Mouse (Mus musculus) heart, embryonic 13.5 days (tissue): ENCODE results near the gene Rnf8. TPM values are rescaled to one million over a fixed set of nuclear protein-coding genes. Genes with fewer than 3 reads are reported as not detected.

Source experiments
- ATAC-seq: fragments of 200-750 bp; cut with Nextera tagmentation; 2 replicates; pipeline ENCODE4 v1.8.0; 2017; ENCODE audit warnings: moderate TSS enrichment; ENCODE audit not compliant: insufficient number of reproducible peaks, low FRiP score, low TSS enrichment; ENCODE audit errors: extremely low read depth
- H3K27ac ChIP-seq: fragments of 300-500 bp; sonication (generic); replicated peaks from 2 replicates; pipeline ENCODE4 v1.5.1; 2015; ENCODE audit warnings: moderate library complexity, mild to moderate bottlenecking, inconsistent platforms
- H3K27me3 ChIP-seq: fragments of 300-500 bp; sonication (generic); replicated peaks from 2 replicates; pipeline ENCODE4 v1.6.1; 2015; ENCODE audit warnings: mild to moderate bottlenecking, inconsistent platforms
- H3K36me3 ChIP-seq: fragments of 300-500 bp; sonication (generic); 2 replicates; pipeline ENCODE4 v1.6.1; 2015; ENCODE audit warnings: mild to moderate bottlenecking, inconsistent platforms
- H3K4me1 ChIP-seq: fragments of 300-500 bp; sonication (generic); 2 replicates; pipeline ENCODE4 v1.6.1; 2015; ENCODE audit warnings: inconsistent platforms
- H3K4me2 ChIP-seq: fragments of 300-500 bp; sonication (generic); 2 replicates; pipeline ENCODE4 v1.6.1; 2015; ENCODE audit warnings: inconsistent platforms, mild to moderate bottlenecking, moderate library complexity
- H3K4me3 ChIP-seq: fragments of 300-500 bp; sonication (generic); 2 replicates; pipeline ENCODE4 v1.5.1; 2015; ENCODE audit warnings: moderate library complexity, mild to moderate bottlenecking, inconsistent platforms
- H3K9ac ChIP-seq: fragments of 300-500 bp; sonication (generic); 2 replicates; pipeline ENCODE4 v1.6.1; 2015; ENCODE audit warnings: inconsistent platforms, mild to moderate bottlenecking, moderate library complexity
- H3K9me3 ChIP-seq: fragments of 300-500 bp; sonication (generic); 2 replicates; pipeline ENCODE4 v1.6.1; 2016; ENCODE audit warnings: inconsistent platforms
- WGBS: fragments of 180-500 bp; shearing (Covaris S2); methylation state at CpG from one replicate; pipeline ENCODE4 v1.1.7; 2015; ENCODE audit warnings: mixed read lengths; 5-methylcytosine and 5-hydroxymethylcytosine counted together
- polyA plus RNA-seq: library from polyadenylated mRNA; unstranded; fragments of >200 nt; fragmentation: Nextera tagmentation; extraction: Ambion mirVana; gene quantifications from 2 replicates; pipeline ENCODE4 v1.2.1, GENCODE M21; 2015

The Rnf8 gene
- polyA plus RNA-seq, 1 experiment from 2014 or later: 47.7 TPM

- H3K27ac ChIP-seq: no peak overlapping the region
- no peaks in the 10 kb centered on the region for H3K9me3 ChIP-seq
- H3K27me3 ChIP-seq: no peaks in the 10 kb centered on the region
- H3K9ac ChIP-seq: no peak overlapping the region
- WGBS: 92% methylated on average over 9 of the region's 9 CpGs
- ATAC-seq: no peak
- H3K4me1 ChIP-seq: peaks cover 46% of the 10 kb centered on the region
- H3K4me3 ChIP-seq: no peak overlapping the region
- peaks cover 98% of the 10 kb centered on the region for H3K36me3 ChIP-seq
- H3K4me2 ChIP-seq: no peak overlapping the region
Observed at GRCm38 (mm10) chr17:29681669-29682068, 67.1 kb downstream of the Rnf8 start.

- ATAC-seq: no peak
- WGBS: 87% methylated on average over 7 of the region's 7 CpGs
Observed at GRCm38 (mm10) chr17:29682261-29682660, 67.7 kb downstream of the Rnf8 start.

GRCm38 (mm10) chr17:29683127-29683526 is 68.5 kb downstream of the Rnf8 start:
- no peak overlapping the region for H3K9ac ChIP-seq
- H3K27me3 ChIP-seq: no peaks in the 10 kb centered on the region
- H3K27ac ChIP-seq: no peak overlapping the region
- no peak overlapping the region for H3K4me2 ChIP-seq
- 42% methylated on average over 2 of the region's 2 CpGs for WGBS
- peaks cover 60% of the 10 kb centered on the region for H3K4me1 ChIP-seq
- no peaks in the 10 kb centered on the region for H3K9me3 ChIP-seq
- ATAC-seq: no peak
- H3K4me3 ChIP-seq: no peak overlapping the region
- H3K36me3 ChIP-seq: peaks cover 98% of the 10 kb centered on the region

More at GRCm38 (mm10) chr17:29682261-29682660, 67.7 kb downstream of the Rnf8 start:
- Histone ChIP-seq H3K36me3 (peaks cover 98% of the 10 kb centered on the region), H3K4me2 (no peak overlapping the region), H3K9ac (no peak overlapping the region), H3K4me1 (peaks cover 52% of the 10 kb centered on the region), H3K27me3 (no peaks in the 10 kb centered on the region), H3K27ac (no peak overlapping the region), H3K4me3 (no peak overlapping the region), H3K9me3 (no peaks in the 10 kb centered on the region)

GRCm38 (mm10) chr17:29684275-29684674 is 69.7 kb downstream of the Rnf8 start:
- H3K27ac ChIP-seq: no peak overlapping the region
- H3K4me1 ChIP-seq: peaks cover 68% of the 10 kb centered on the region
- no peak overlapping the region for H3K4me2 ChIP-seq
- peak overlapping the region; percentile 28; the same call in 1 of the 2 replicates for H3K9ac ChIP-seq
- H3K4me3 ChIP-seq: no peak overlapping the region
- no peak for ATAC-seq
- peaks cover 98% of the 10 kb centered on the region for H3K36me3 ChIP-seq
- WGBS: 47% methylated on average over 4 of the region's 4 CpGs
- H3K9me3 ChIP-seq: no peaks in the 10 kb centered on the region
- H3K27me3 ChIP-seq: no peaks in the 10 kb centered on the region

- H3K4me1 ChIP-seq: peaks cover 54% of the 10 kb centered on the region
- no peak overlapping the region for H3K4me3 ChIP-seq
- H3K36me3 ChIP-seq: peaks cover 100% of the 10 kb centered on the region
- 0 out of 2 replicates have a peak overlapping the region, but pooled peaks have one; percentile 19 for H3K9ac ChIP-seq
- H3K4me2 ChIP-seq: no peak overlapping the region
- 81% methylated on average over 5 of the region's 5 CpGs for WGBS
- peak overlapping the region; percentile 89; the same call in 1 of the 2 replicates for H3K27ac ChIP-seq
- ATAC-seq: no peak
- H3K27me3 ChIP-seq: no peaks in the 10 kb centered on the region
- no peaks in the 10 kb centered on the region for H3K9me3 ChIP-seq
Observed at GRCm38 (mm10) chr17:29686771-29687170, 72.2 kb downstream of the Rnf8 start.

GRCm38 (mm10) chr17:29687373-29687772 is 72.8 kb downstream of the Rnf8 start:
- H3K27ac ChIP-seq: peak overlapping the region; percentile 89
- WGBS: 46% methylated on average over 6 of the region's 6 CpGs
- H3K27me3 ChIP-seq: no peaks in the 10 kb centered on the region

GRCm38 (mm10) chr17:29688610-29689009 is 74.0 kb downstream of the Rnf8 start:
- WGBS: 87% methylated on average over 10 of the region's 10 CpGs
- no peak for ATAC-seq

More at GRCm38 (mm10) chr17:29687373-29687772, 72.8 kb downstream of the Rnf8 start:
- ATAC-seq: no peak
- no peak overlapping the region for H3K4me3 ChIP-seq
- peaks cover 54% of the 10 kb centered on the region for H3K4me1 ChIP-seq
- peak overlapping the region; percentile 51 for H3K9ac ChIP-seq
- peaks cover 99% of the 10 kb centered on the region for H3K36me3 ChIP-seq
- peak overlapping the region; percentile 36 for H3K4me2 ChIP-seq
- no peaks in the 10 kb centered on the region for H3K9me3 ChIP-seq

GRCm38 (mm10) chr17:29690257-29690656 is 75.7 kb downstream of the Rnf8 start:
- no peaks in the 10 kb centered on the region for H3K27me3 ChIP-seq
- peaks cover 32% of the 10 kb centered on the region for H3K4me1 ChIP-seq
- ATAC-seq: no peak
- WGBS: 63% methylated on average over 6 of the region's 6 CpGs
- H3K27ac ChIP-seq: no peak overlapping the region
- peaks cover 97% of the 10 kb centered on the region for H3K36me3 ChIP-seq
- no peaks in the 10 kb centered on the region for H3K9me3 ChIP-seq
- no peak overlapping the region for H3K4me3 ChIP-seq
- H3K4me2 ChIP-seq: no peak overlapping the region
- H3K9ac ChIP-seq: no peak overlapping the region

More at GRCm38 (mm10) chr17:29688610-29689009, 74.0 kb downstream of the Rnf8 start:
- Histone ChIP-seq H3K4me1 (peaks cover 44% of the 10 kb centered on the region), H3K4me3 (no peak overlapping the region), H3K9me3 (no peaks in the 10 kb centered on the region), H3K9ac (no peak overlapping the region), H3K4me2 (no peak overlapping the region), H3K27ac (peak overlapping the region; percentile 89), H3K27me3 (no peaks in the 10 kb centered on the region), H3K36me3 (peaks cover 97% of the 10 kb centered on the region)

GRCm38 (mm10) chr17:29692827-29693226 is 78.2 kb downstream of the Rnf8 start:
- Histone ChIP-seq H3K27ac (no peak overlapping the region), H3K27me3 (no peaks in the 10 kb centered on the region), H3K36me3 (peaks cover 95% of the 10 kb centered on the region), H3K4me3 (no peak overlapping the region), H3K4me2 (no peak overlapping the region), H3K4me1 (peaks cover 10% of the 10 kb centered on the region), H3K9ac (no peak overlapping the region), H3K9me3 (no peaks in the 10 kb centered on the region)
- 79% methylated on average over 2 of the region's 2 CpGs for WGBS
- no peak for ATAC-seq

- H3K36me3 ChIP-seq: peaks cover 95% of the 10 kb centered on the region
- WGBS: 78% methylated on average over 2 of the region's 2 CpGs
- H3K9ac ChIP-seq: no peak overlapping the region
- no peaks in the 10 kb centered on the region for H3K9me3 ChIP-seq
- H3K4me1 ChIP-seq: peaks cover 3% of the 10 kb centered on the region
- H3K4me3 ChIP-seq: no peak overlapping the region
- H3K27ac ChIP-seq: no peak overlapping the region
- no peak overlapping the region for H3K4me2 ChIP-seq
- no peak for ATAC-seq
- H3K27me3 ChIP-seq: no peaks in the 10 kb centered on the region
Observed at GRCm38 (mm10) chr17:29693571-29693970, 79.0 kb downstream of the Rnf8 start.

GRCm38 (mm10) chr17:29694516-29694915 is 79.9 kb downstream of the Rnf8 start:
- H3K4me1 ChIP-seq: no peaks in the 10 kb centered on the region
- no peak overlapping the region for H3K4me3 ChIP-seq
- H3K36me3 ChIP-seq: peaks cover 95% of the 10 kb centered on the region
- H3K9ac ChIP-seq: no peak overlapping the region
- no peak overlapping the region for H3K4me2 ChIP-seq
- no peaks in the 10 kb centered on the region for H3K27me3 ChIP-seq
- ATAC-seq: no peak
- WGBS: 91% methylated on average over 4 of the region's 4 CpGs
- H3K27ac ChIP-seq: no peak overlapping the region
- H3K9me3 ChIP-seq: no peaks in the 10 kb centered on the region
